Mouse (Mus musculus): ENCODE measurements around the gene Tex21. TPM values are rescaled to one million over a fixed set of nuclear protein-coding genes. Genes with fewer than 3 reads are reported as not detected.

The Tex21 gene
- polyA plus RNA-seq, 1 experiment from 2014 or later = not detected

Other genes starting within 250 kb of the Tex21 start
- gene Esr2, start 69.5 kb downstream of the Tex21 start, polyA plus RNA-seq (2016; fragmentation: Nextera tagmentation; extraction: Ambion mirVana) = 0.10 and 0.47 TPM in 2 replicates
- gene Mthfd1, start 8.6 kb upstream of the Tex21 start, polyA plus RNA-seq (2016; fragmentation: Nextera tagmentation; extraction: Ambion mirVana) = 108 and 110 TPM in 2 replicates
- gene Akap5, start 78.1 kb upstream of the Tex21 start, polyA plus RNA-seq (2016; fragmentation: Nextera tagmentation; extraction: Ambion mirVana) = 2.6 and 3.1 TPM in 2 replicates
- 18.6 and 20.1 TPM in 2 replicates for gene Zbtb25, start 122.9 kb upstream of the Tex21 start, polyA plus RNA-seq (2016; fragmentation: Nextera tagmentation; extraction: Ambion mirVana)
- 8.0 and 8.4 TPM in 2 replicates for gene Zbtb1, start 123.5 kb upstream of the Tex21 start, polyA plus RNA-seq (2016; fragmentation: Nextera tagmentation; extraction: Ambion mirVana)
- 3.1 and 3.7 TPM in 2 replicates for gene Hspa2, start 157.4 kb upstream of the Tex21 start, polyA plus RNA-seq (2016; fragmentation: Nextera tagmentation; extraction: Ambion mirVana)
- 0.30 and 0.47 TPM in 2 replicates for gene Ppp1r36, start 170.8 kb upstream of the Tex21 start, polyA plus RNA-seq (2016; fragmentation: Nextera tagmentation; extraction: Ambion mirVana)

Measured in forebrain, embryonic 10.5 days (tissue).